Mouse (Mus musculus): ENCODE results near the gene Gm7137. TPM values are rescaled to one million over a fixed set of nuclear protein-coding genes. Genes with fewer than 3 reads are reported as not detected.

Gene Gm7137
- polyA plus RNA-seq, 1 experiment from 2014 or later, result not detected

DNA sequence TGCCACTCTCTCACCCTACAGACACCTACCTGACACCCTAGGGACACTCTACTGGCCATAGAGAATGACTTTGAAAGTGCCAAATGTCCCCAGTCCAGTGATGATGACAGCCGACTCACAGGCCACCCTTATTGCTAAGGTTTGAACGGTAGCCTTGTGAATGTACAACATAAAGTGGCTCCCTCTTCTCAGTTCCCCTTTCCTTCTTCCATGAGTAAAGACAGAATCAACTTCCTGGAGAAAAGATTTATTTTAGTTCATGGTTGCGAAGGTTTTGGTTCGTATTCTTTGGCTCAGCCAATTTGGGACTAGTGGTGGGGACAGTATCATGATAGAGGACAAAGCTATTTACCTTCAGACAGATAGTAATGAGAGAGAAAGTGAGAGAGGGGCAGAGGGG, 49.1 kb downstream of the Gm7137 start:
- Histone ChIP-seq H3K4me1 (ENCODE audit: control insufficient read depth, insufficient read depth, low read length) (no peaks in the 10 kb centered on the region), H3K36me3 (ENCODE audit: control insufficient read depth, insufficient read depth, low read length) (no peaks in the 10 kb centered on the region), H3K27me3 (ENCODE audit: control insufficient read depth, insufficient read depth, low read length) (no peaks in the 10 kb centered on the region), H3K9ac (ENCODE audit: low read length) (no peak overlapping the region), H3K4me3 (ENCODE audit: low read depth, low read length) (no peak overlapping the region), H3K4me2 (ENCODE audit: low read depth) (no peak overlapping the region), H3K27ac (ENCODE audit: low read depth, low read length) (no peak overlapping the region), H3K9me3 (ENCODE audit: control insufficient read depth, low read length) (no peaks in the 10 kb centered on the region)
- 87% methylated on average over 4 of the region's 4 CpGs for WGBS
- DNase-seq (ENCODE audit: low spot score), result no peak
- ATAC-seq (ENCODE audit: insufficient read depth, low FRiP score, low TSS enrichment), result no peak

Other genes starting within 250 kb of the Gm7137 start
- 71.4 and 72.1 TPM in 2 replicates for gene Pttg1ip, start 206.5 kb downstream of the Gm7137 start, polyA plus RNA-seq (2014; fragmentation: Nextera tagmentation; extraction: Ambion mirVana)
- gene Sumo3, start 182.1 kb downstream of the Gm7137 start, polyA plus RNA-seq (2014; fragmentation: Nextera tagmentation; extraction: Ambion mirVana), result 334 and 346 TPM in 2 replicates
- gene Gm49325, start 182.0 kb downstream of the Gm7137 start, polyA plus RNA-seq (2014; fragmentation: Nextera tagmentation; extraction: Ambion mirVana), result 1.4 and 4.8 TPM in 2 replicates
- gene Ube2g2, start 165.9 kb downstream of the Gm7137 start, polyA plus RNA-seq (2014; fragmentation: Nextera tagmentation; extraction: Ambion mirVana), result 65.9 and 66.0 TPM in 2 replicates
- 0.92 and 1.0 TPM in 2 replicates for gene Tspear, start 101.6 kb downstream of the Gm7137 start, polyA plus RNA-seq (2014; fragmentation: Nextera tagmentation; extraction: Ambion mirVana)
- gene Gm19402, start 97.4 kb downstream of the Gm7137 start, polyA plus RNA-seq (2014; fragmentation: Nextera tagmentation; extraction: Ambion mirVana), result not detected in 2 replicates
- gene Gm9508, start 91.0 kb downstream of the Gm7137 start, polyA plus RNA-seq (2014; fragmentation: Nextera tagmentation; extraction: Ambion mirVana), result not detected in 2 replicates
- gene Gm10272, start 81.6 kb downstream of the Gm7137 start, polyA plus RNA-seq (2014; fragmentation: Nextera tagmentation; extraction: Ambion mirVana), result not detected in 2 replicates
- not detected in 2 replicates for gene Gm10024, start 76.7 kb downstream of the Gm7137 start, polyA plus RNA-seq (2014; fragmentation: Nextera tagmentation; extraction: Ambion mirVana)
- gene Gm10142, start 72.4 kb downstream of the Gm7137 start, polyA plus RNA-seq (2014; fragmentation: Nextera tagmentation; extraction: Ambion mirVana), result not detected in 2 replicates
- not detected in 2 replicates for gene Krtap12-1, start 67.6 kb downstream of the Gm7137 start, polyA plus RNA-seq (2014; fragmentation: Nextera tagmentation; extraction: Ambion mirVana)
- gene Gm10100, start 61.7 kb downstream of the Gm7137 start, polyA plus RNA-seq (2014; fragmentation: Nextera tagmentation; extraction: Ambion mirVana), result not detected in 2 replicates
- not detected in 2 replicates for gene Gm18596, start 45.6 kb downstream of the Gm7137 start, polyA plus RNA-seq (2014; fragmentation: Nextera tagmentation; extraction: Ambion mirVana)
- not detected in 2 replicates for gene Gm9736, start 36.8 kb downstream of the Gm7137 start, polyA plus RNA-seq (2014; fragmentation: Nextera tagmentation; extraction: Ambion mirVana)
- gene Gm3233, start 28.5 kb downstream of the Gm7137 start, polyA plus RNA-seq (2014; fragmentation: Nextera tagmentation; extraction: Ambion mirVana), result not detected in 2 replicates
- not detected in 2 replicates for gene Gm3238, start 16.9 kb downstream of the Gm7137 start, polyA plus RNA-seq (2014; fragmentation: Nextera tagmentation; extraction: Ambion mirVana)
- gene Gm7138, start 11.3 kb downstream of the Gm7137 start, polyA plus RNA-seq (2014; fragmentation: Nextera tagmentation; extraction: Ambion mirVana), result not detected in 2 replicates
- not detected in 2 replicates for gene Gm3250, start 5.7 kb downstream of the Gm7137 start, polyA plus RNA-seq (2014; fragmentation: Nextera tagmentation; extraction: Ambion mirVana)
- not detected in 2 replicates for gene Gm9639, start 6.9 kb upstream of the Gm7137 start, polyA plus RNA-seq (2014; fragmentation: Nextera tagmentation; extraction: Ambion mirVana)
- not detected in 2 replicates for gene Gm19668, start 10.9 kb upstream of the Gm7137 start, polyA plus RNA-seq (2014; fragmentation: Nextera tagmentation; extraction: Ambion mirVana)
- gene Gm9507, start 23.6 kb upstream of the Gm7137 start, polyA plus RNA-seq (2014; fragmentation: Nextera tagmentation; extraction: Ambion mirVana), result not detected in 2 replicates
- not detected in 2 replicates for gene Gm2696, start 26.5 kb upstream of the Gm7137 start, polyA plus RNA-seq (2014; fragmentation: Nextera tagmentation; extraction: Ambion mirVana)
- not detected in 2 replicates for gene Krtap10-4, start 38.9 kb upstream of the Gm7137 start, polyA plus RNA-seq (2014; fragmentation: Nextera tagmentation; extraction: Ambion mirVana)
- not detected in 2 replicates for gene Krtap10-10, start 47.7 kb upstream of the Gm7137 start, polyA plus RNA-seq (2014; fragmentation: Nextera tagmentation; extraction: Ambion mirVana)
- not detected in 2 replicates for gene Gm36176, start 58.6 kb upstream of the Gm7137 start, polyA plus RNA-seq (2014; fragmentation: Nextera tagmentation; extraction: Ambion mirVana)
- not detected in 2 replicates for gene Gm10318, start 64.7 kb upstream of the Gm7137 start, polyA plus RNA-seq (2014; fragmentation: Nextera tagmentation; extraction: Ambion mirVana)
- not detected in 2 replicates for gene Gm3285, start 73.8 kb upstream of the Gm7137 start, polyA plus RNA-seq (2014; fragmentation: Nextera tagmentation; extraction: Ambion mirVana)
- 4.3 and 4.8 TPM in 2 replicates for gene Lrrc3, start 114.3 kb upstream of the Gm7137 start, polyA plus RNA-seq (2014; fragmentation: Nextera tagmentation; extraction: Ambion mirVana)
- 0.58 and 1.4 TPM in 2 replicates for gene Trpm2, start 182.4 kb upstream of the Gm7137 start, polyA plus RNA-seq (2014; fragmentation: Nextera tagmentation; extraction: Ambion mirVana)
- 35.9 and 42.5 TPM in 2 replicates for gene 1810043G02Rik, start 190.3 kb upstream of the Gm7137 start, polyA plus RNA-seq (2014; fragmentation: Nextera tagmentation; extraction: Ambion mirVana)
- gene Pfkl, start 221.9 kb upstream of the Gm7137 start, polyA plus RNA-seq (2014; fragmentation: Nextera tagmentation; extraction: Ambion mirVana), result 125 and 127 TPM in 2 replicates